Mouse (Mus musculus) midbrain, embryonic 11.5 days (tissue): ENCODE measurements around the gene Nup54. TPM values are rescaled to one million over a fixed set of nuclear protein-coding genes. Genes with fewer than 3 reads are reported as not detected.

Experiments used
- ATAC-seq: fragments of 200-750 bp; cut with Nextera tagmentation; 2 replicates; pipeline ENCODE4 v1.8.0; 2017; ENCODE audit warnings: moderate TSS enrichment, moderate library complexity; ENCODE audit not compliant: low FRiP score
- DNase-seq: peaks from one replicate; pipeline ENCODE4 v3.0.0; 2015; ENCODE audit warnings: low spot score; ENCODE audit errors: missing footprints
- H3K27ac ChIP-seq: fragments of 300-500 bp; sonication (generic); 2 replicates; pipeline ENCODE4 v1.5.1; 2014; ENCODE audit warnings: low read depth, low read length
- H3K27me3 ChIP-seq: fragments of 300-500 bp; sonication (generic); 2 replicates; pipeline ENCODE4 v1.6.1; 2014; ENCODE audit warnings: mild to moderate bottlenecking, low read length, moderate library complexity, mixed read lengths; ENCODE audit not compliant: control insufficient read depth, insufficient read depth
- H3K36me3 ChIP-seq: fragments of 300-500 bp; sonication (generic); 2 replicates; pipeline ENCODE4 v1.6.1; 2014; ENCODE audit warnings: mild to moderate bottlenecking, low read length, moderate library complexity, mixed read lengths; ENCODE audit not compliant: control insufficient read depth, insufficient read depth
- H3K4me1 ChIP-seq: fragments of 300-500 bp; sonication (generic); 2 replicates; pipeline ENCODE4 v1.6.1; 2014; ENCODE audit warnings: low read length; ENCODE audit not compliant: control insufficient read depth, insufficient read depth
- H3K4me2 ChIP-seq: fragments of 300-500 bp; sonication (generic); 2 replicates; pipeline ENCODE4 v1.6.1; 2014; ENCODE audit warnings: mild to moderate bottlenecking, moderate library complexity
- H3K4me3 ChIP-seq: fragments of 300-500 bp; sonication (generic); 2 replicates; pipeline ENCODE4 v1.5.1; 2014; ENCODE audit warnings: low read depth, low read length
- H3K9ac ChIP-seq: fragments of 300-500 bp; sonication (generic); 2 replicates; pipeline ENCODE4 v1.6.1; 2014; ENCODE audit warnings: low read length
- H3K9me3 ChIP-seq: fragments of 300-500 bp; sonication (generic); 2 replicates; pipeline ENCODE4 v1.6.1; 2016; ENCODE audit warnings: low read length; ENCODE audit not compliant: control insufficient read depth
- WGBS: fragments of 180-500 bp; shearing (Covaris S2); extraction: QIAGEN DNeasy Blood & Tissue Kit; methylation state at CpG from one replicate; pipeline ENCODE4 v1.1.7; 2014; 5-methylcytosine and 5-hydroxymethylcytosine counted together
- polyA plus RNA-seq: library from polyadenylated mRNA; unstranded; fragments of >200 nt; fragmentation: Nextera tagmentation; extraction: Ambion mirVana; gene quantifications from 2 replicates; pipeline ENCODE4 v1.2.1, GENCODE M21; 2014

Nup54 gene
- polyA plus RNA-seq, 1 experiment from 2014 or later: 65.6 TPM

DNA sequence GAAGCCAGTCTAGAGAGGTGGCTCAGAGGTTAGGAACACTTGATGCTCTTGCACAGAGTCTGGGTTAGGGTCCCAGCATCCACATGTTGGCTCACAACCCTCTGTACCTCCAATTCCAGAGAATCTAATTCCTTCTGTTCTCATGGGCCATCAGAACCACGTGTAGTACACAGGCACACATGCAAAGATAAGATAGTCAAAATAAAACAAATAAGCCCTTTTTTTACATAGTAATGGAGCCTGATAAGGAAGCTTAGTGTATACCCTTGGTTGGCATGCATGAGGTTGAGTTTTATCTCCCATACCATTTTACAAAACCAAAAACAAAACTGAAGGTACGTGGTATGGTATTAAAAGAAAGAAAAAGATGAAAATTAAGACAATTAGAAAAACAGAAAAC, 22.4 kb upstream of the Nup54 start:
- H3K9me3 ChIP-seq: no peaks in the 10 kb centered on the region
- ATAC-seq (no peak), DNase-seq (no peak)
- no peaks in the 10 kb centered on the region for H3K4me1 ChIP-seq
- WGBS: 83% methylated on average over 2 of the region's 2 CpGs
- no peak overlapping the region for H3K4me3 ChIP-seq
- peaks cover 9% of the 10 kb centered on the region; the same call in 1 of the 2 replicates for H3K36me3 ChIP-seq
- no peak overlapping the region for H3K9ac ChIP-seq
- no peak overlapping the region for H3K27ac ChIP-seq
- no peaks in the 10 kb centered on the region for H3K27me3 ChIP-seq
- H3K4me2 ChIP-seq: no peak overlapping the region

DNA sequence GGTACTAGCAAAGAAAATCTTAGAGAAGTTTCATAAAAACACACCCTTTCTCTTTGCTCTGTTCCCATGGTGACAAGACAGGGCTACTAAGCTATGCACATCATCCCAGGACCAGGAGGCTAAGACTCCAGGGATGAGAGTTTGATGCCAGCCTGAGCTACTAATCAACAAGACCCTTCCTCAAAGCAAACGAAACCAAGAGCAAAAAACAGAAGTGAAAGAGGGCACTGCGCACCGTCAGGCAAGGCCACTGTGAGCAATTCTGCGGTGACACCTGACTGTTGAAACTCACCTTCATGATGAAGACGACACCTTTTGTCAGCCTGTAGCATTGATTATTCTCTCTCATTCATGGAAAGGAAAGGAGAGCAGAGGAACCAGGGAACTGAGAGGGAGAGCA, 17.9 kb upstream of the Nup54 start:
- WGBS: 95% methylated on average over 5 of the region's 5 CpGs
- ATAC-seq (no peak), DNase-seq (no peak)
- no peak overlapping the region for H3K27ac ChIP-seq
- no peaks in the 10 kb centered on the region for H3K4me1 ChIP-seq
- peaks cover 9% of the 10 kb centered on the region; the same call in 1 of the 2 replicates for H3K36me3 ChIP-seq
- no peaks in the 10 kb centered on the region for H3K9me3 ChIP-seq
- no peak overlapping the region for H3K9ac ChIP-seq
- no peak overlapping the region for H3K4me2 ChIP-seq
- no peak overlapping the region for H3K4me3 ChIP-seq
- H3K27me3 ChIP-seq: no peaks in the 10 kb centered on the region

DNA sequence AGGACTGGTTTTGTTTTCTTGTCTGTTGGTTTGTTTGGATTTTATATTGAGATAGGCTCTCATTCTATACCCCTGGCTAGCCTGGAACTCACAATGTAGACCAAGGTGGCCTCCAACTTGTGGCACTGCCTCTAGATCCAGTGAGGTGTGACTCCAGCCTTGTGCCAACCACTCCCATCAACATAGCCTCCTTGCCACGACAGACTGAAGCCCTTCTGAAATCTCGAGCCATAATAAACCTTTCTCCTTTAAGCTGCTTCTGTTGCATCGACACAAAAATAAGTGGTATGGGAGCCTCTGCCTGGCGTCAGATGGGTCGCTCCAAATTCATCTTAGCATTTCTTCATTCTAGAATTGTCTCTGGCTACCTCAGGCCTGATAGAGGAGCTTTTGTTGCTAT, 11.7 kb upstream of the Nup54 start:
- H3K27me3 ChIP-seq: no peaks in the 10 kb centered on the region
- H3K4me3 ChIP-seq: no peak overlapping the region
- H3K27ac ChIP-seq: no peak overlapping the region
- H3K36me3 ChIP-seq: no peaks in the 10 kb centered on the region; the same call in 1 of the 2 replicates
- no peaks in the 10 kb centered on the region for H3K4me1 ChIP-seq
- ATAC-seq (no peak), DNase-seq (no peak)
- 96% methylated on average over 5 of the region's 5 CpGs for WGBS
- H3K4me2 ChIP-seq: no peak overlapping the region
- H3K9ac ChIP-seq: no peak overlapping the region
- H3K9me3 ChIP-seq: no peaks in the 10 kb centered on the region

DNA sequence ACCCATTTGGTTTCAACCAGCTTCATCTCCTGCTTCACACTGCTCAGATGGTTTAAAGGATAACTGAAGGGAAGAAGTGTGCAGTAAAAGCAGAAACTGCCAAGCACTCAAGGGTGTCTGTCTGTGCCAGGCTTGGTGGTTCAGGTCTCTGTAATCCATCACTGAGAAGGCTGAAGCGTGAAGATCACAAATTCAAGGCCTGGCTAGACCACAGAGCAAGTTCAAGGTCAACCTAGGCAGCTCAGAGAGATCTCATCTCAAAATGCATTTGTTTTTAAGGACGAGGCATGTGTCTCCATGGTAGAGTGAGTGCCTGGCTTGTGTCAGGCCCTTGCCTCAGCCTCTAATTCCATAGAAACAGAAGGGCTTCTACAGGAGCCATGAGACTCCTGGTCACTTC, 10.0 kb upstream of the Nup54 start:
- no peaks in the 10 kb centered on the region for H3K4me1 ChIP-seq
- H3K27me3 ChIP-seq: no peaks in the 10 kb centered on the region
- no peak overlapping the region for H3K27ac ChIP-seq
- ATAC-seq (no peak), DNase-seq (no peak)
- no peak overlapping the region for H3K4me2 ChIP-seq
- WGBS: 94% methylated on average over 2 of the region's 2 CpGs
- no peak overlapping the region for H3K4me3 ChIP-seq
- no peaks in the 10 kb centered on the region; the same call in 1 of the 2 replicates for H3K36me3 ChIP-seq
- no peaks in the 10 kb centered on the region for H3K9me3 ChIP-seq
- H3K9ac ChIP-seq: no peak overlapping the region

DNA sequence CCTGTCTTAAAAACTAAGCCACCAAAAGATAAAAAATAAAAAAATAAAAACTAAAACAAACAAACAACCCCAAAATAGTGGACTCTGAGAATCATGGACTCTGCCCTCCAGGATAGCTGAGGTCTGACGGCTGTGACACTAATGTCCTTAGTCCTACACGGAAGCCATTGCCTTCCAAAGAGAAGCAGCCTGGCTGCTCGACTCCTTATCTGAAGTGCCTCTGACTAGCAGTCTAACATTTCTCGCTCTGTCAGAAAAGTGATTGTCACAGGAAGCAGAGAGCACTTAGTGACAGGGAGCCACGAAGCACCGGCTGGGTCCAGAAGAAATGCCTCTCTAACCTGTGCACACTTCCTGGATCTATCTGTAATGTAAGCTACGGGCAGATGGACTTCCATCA, 7.9 kb upstream of the Nup54 start:
- H3K4me1 ChIP-seq: no peaks in the 10 kb centered on the region
- no peaks in the 10 kb centered on the region for H3K27me3 ChIP-seq
- H3K9me3 ChIP-seq: no peaks in the 10 kb centered on the region
- 92% methylated on average over 7 of the region's 7 CpGs for WGBS
- no peak overlapping the region for H3K27ac ChIP-seq
- no peaks in the 10 kb centered on the region for H3K36me3 ChIP-seq
- H3K9ac ChIP-seq: no peak overlapping the region
- ATAC-seq (no peak), DNase-seq (no peak)
- no peak overlapping the region for H3K4me3 ChIP-seq
- no peak overlapping the region for H3K4me2 ChIP-seq

DNA sequence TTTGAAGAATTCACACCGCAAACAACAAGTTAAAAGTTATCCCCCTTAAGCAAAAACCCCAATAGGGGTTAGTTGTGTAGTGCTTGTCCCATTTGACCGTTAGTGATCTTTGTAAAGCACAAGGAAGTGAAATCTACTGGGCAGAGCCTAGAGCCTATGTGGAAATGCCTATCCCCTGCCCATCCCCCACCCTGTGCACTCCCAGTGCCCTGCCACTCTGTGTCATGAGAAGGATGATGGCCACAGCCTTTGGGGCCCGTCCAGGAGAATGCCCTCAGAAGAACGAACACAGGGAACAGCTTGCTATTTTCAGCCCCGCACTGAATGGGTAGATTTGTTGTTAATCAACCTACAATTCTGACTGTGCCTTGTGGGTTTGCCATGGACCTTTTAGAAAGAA, 6.5 kb upstream of the Nup54 start:
- 88% methylated on average over 5 of the region's 5 CpGs for WGBS
- Histone ChIP-seq H3K9me3 (no peaks in the 10 kb centered on the region), H3K4me1 (no peaks in the 10 kb centered on the region), H3K27ac (no peak overlapping the region), H3K9ac (no peak overlapping the region), H3K27me3 (no peaks in the 10 kb centered on the region), H3K36me3 (no peaks in the 10 kb centered on the region), H3K4me2 (no peak overlapping the region), H3K4me3 (no peak overlapping the region)
- ATAC-seq (no peak), DNase-seq (no peak)

DNA sequence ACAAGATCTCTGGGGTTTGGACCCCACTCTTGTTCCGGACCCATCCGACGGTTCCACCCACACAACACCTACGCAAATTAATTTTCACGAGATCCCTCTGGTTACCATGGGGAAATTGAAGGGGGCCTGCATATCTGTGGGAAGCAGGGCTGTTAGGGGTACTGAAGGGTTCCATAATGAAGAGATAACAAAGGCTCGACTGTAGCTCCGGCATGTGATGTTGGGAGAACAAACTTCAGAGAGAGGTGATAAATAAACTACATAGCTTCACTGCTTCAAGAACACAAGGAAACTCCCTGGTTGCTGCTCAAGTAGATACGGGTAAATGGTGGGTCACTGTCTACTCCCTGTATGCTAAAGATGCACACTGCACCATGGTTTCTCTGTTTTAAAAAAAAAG, 3.5 kb upstream of the Nup54 start:
- no peak overlapping the region for H3K4me2 ChIP-seq
- H3K36me3 ChIP-seq: no peaks in the 10 kb centered on the region
- peaks cover 5% of the 10 kb centered on the region for H3K4me1 ChIP-seq
- H3K4me3 ChIP-seq: no peak overlapping the region
- no peaks in the 10 kb centered on the region for H3K27me3 ChIP-seq
- no peak overlapping the region for H3K9ac ChIP-seq
- H3K9me3 ChIP-seq: no peaks in the 10 kb centered on the region
- no peak for DNase-seq
- no peak overlapping the region for H3K27ac ChIP-seq
- WGBS: 92% methylated on average over 8 of the region's 8 CpGs
- ATAC-seq: no peak

DNA sequence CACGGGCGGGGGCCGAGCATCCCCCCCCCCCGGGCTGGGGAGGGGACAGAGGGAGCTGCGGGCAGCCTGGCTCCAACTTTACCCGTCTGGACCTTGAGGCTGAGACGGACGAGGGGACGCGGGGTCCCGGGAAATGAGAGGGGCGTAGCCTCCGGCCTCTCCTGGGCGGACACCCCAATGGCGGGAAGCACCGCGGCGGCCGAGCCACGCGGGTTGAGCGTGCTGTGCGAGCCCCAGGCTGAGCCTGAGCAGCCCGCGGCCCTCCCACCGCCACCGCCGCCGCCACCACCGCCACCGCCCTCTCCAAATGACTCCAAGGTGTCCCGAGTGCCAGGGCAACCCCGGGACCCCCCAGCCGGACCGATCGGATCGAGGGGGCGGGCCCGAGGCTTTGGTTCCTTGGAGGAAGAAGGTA, 441 bp downstream of the Nup54 start:
- peak; percentile 80 for ATAC-seq
- Histone ChIP-seq H3K36me3 (no peaks in the 10 kb centered on the region), H3K9ac (peak overlapping the region; percentile 95), H3K9me3 (no peaks in the 10 kb centered on the region), H3K4me1 (peaks cover 6% of the 10 kb centered on the region), H3K27me3 (no peaks in the 10 kb centered on the region), H3K4me2 (peak overlapping the region; percentile 85), H3K27ac (peak overlapping the region; percentile 60; the same call in 1 of the 2 replicates), H3K4me3 (peak overlapping the region; percentile 94)
- under 1% methylated on average over 26 of the region's 39 CpGs for WGBS
- DNase-seq: peak; percentile 88

DNA sequence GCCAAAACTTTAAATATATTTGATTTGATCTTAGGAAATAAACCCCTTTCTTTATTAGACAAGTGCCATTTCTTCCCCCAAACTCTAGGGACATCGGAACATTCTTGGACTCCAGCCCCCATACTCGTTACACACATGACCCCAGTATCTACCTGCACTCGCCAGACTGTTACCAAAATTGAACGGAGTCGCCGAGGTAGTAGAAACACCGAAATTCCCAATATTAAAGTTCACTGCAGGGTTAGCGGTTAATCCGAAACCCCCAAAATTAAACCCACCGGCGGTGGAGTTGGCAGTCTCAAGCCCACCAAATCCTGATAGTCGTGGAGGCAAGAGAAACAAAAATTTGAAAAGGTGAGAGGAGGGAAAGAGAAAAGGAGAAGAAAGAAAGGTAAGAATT, 949 bp downstream of the Nup54 start:
- DNase-seq: peak; percentile 87
- Histone ChIP-seq H3K27me3 (no peaks in the 10 kb centered on the region), H3K27ac (no peak overlapping the region), H3K4me2 (peak overlapping the region; percentile 85), H3K4me3 (peak overlapping the region; percentile 94), H3K9me3 (no peaks in the 10 kb centered on the region), H3K36me3 (no peaks in the 10 kb centered on the region), H3K9ac (peak overlapping the region; percentile 95), H3K4me1 (peaks cover 6% of the 10 kb centered on the region)
- no peak for ATAC-seq
- WGBS: 3% methylated on average over 12 of the region's 12 CpGs

DNA sequence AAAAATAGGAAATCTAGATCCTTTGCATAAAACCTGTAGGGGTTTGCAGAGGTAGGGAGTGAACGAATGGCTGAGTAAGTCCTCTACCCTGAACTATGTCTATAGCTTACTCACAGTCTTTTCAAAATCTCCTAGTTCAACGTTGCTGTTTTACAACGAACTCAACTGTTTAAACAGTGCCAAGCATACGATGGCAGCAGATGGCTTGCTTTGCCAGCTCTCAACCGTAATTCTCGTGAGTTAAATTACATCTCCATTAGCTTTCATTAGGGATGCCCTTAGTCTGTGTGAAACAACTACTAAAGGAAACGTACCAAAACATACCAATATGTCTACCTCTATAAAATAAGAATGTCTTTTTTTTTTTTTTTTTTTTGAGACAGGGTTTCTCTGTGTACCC, 3.4 kb downstream of the Nup54 start:
- WGBS: 90% methylated on average over 7 of the region's 7 CpGs

More for the DNA sequence above, 3.4 kb downstream of the Nup54 start:
- Histone ChIP-seq H3K4me1 (peaks cover 6% of the 10 kb centered on the region), H3K27me3 (no peaks in the 10 kb centered on the region), H3K4me3 (no peak overlapping the region), H3K4me2 (no peak overlapping the region), H3K9me3 (no peaks in the 10 kb centered on the region), H3K27ac (no peak overlapping the region), H3K9ac (no peak overlapping the region), H3K36me3 (peaks cover 16% of the 10 kb centered on the region)
- ATAC-seq (no peak), DNase-seq (no peak)
